Mouse (Mus musculus) neural tube, embryonic 13.5 days (tissue): ENCODE results near the gene Olfr135. TPM values are rescaled to one million over a fixed set of nuclear protein-coding genes. Genes with fewer than 3 reads are reported as not detected.

Source experiments
- ATAC-seq: fragments of 200-750 bp; cut with Nextera tagmentation; 2 replicates; pipeline ENCODE4 v1.8.0; 2017; ENCODE audit warnings: low read depth, mild to moderate bottlenecking, moderate TSS enrichment, moderate library complexity
- H3K27ac ChIP-seq: fragments of 300-500 bp; sonication (generic); replicated peaks from 2 replicates; pipeline ENCODE4 v1.5.1; 2015; ENCODE audit warnings: moderate library complexity, mild to moderate bottlenecking, inconsistent platforms
- H3K27me3 ChIP-seq: fragments of 300-500 bp; sonication (generic); 2 replicates; pipeline ENCODE4 v1.6.1; 2015; ENCODE audit warnings: mild to moderate bottlenecking, inconsistent platforms
- H3K36me3 ChIP-seq: fragments of 300-500 bp; sonication (generic); 2 replicates; pipeline ENCODE4 v1.6.1; 2015; ENCODE audit warnings: mild to moderate bottlenecking, inconsistent platforms
- H3K4me1 ChIP-seq: fragments of 300-500 bp; sonication (generic); replicated peaks from 2 replicates; pipeline ENCODE4 v1.6.1; 2015; ENCODE audit warnings: inconsistent platforms
- H3K4me2 ChIP-seq: fragments of 300-500 bp; sonication (generic); 2 replicates; pipeline ENCODE4 v1.6.1; 2015; ENCODE audit warnings: inconsistent platforms, mild to moderate bottlenecking, moderate library complexity
- H3K4me3 ChIP-seq: fragments of 300-500 bp; sonication (generic); 2 replicates; pipeline ENCODE4 v1.5.1; 2015; ENCODE audit warnings: mild to moderate bottlenecking, inconsistent platforms
- H3K9ac ChIP-seq: fragments of 300-500 bp; sonication (generic); 2 replicates; pipeline ENCODE4 v1.6.1; 2015; ENCODE audit warnings: moderate library complexity, mild to moderate bottlenecking, inconsistent platforms
- H3K9me3 ChIP-seq: fragments of 300-500 bp; sonication (generic); 2 replicates; pipeline ENCODE4 v1.6.1; 2016; ENCODE audit warnings: inconsistent platforms
- WGBS: fragments of 180-500 bp; shearing (Covaris S2); methylation state at CpG from one replicate; pipeline ENCODE4 v1.1.7; 2015; 5-methylcytosine and 5-hydroxymethylcytosine counted together
- polyA plus RNA-seq: library from polyadenylated mRNA; unstranded; fragments of >200 nt; fragmentation: Nextera tagmentation; extraction: Ambion mirVana; gene quantifications from 2 replicates; pipeline ENCODE4 v1.2.1, GENCODE M21; 2015

Olfr135 gene
- polyA plus RNA-seq, result not detected in 2 replicates

DNA sequence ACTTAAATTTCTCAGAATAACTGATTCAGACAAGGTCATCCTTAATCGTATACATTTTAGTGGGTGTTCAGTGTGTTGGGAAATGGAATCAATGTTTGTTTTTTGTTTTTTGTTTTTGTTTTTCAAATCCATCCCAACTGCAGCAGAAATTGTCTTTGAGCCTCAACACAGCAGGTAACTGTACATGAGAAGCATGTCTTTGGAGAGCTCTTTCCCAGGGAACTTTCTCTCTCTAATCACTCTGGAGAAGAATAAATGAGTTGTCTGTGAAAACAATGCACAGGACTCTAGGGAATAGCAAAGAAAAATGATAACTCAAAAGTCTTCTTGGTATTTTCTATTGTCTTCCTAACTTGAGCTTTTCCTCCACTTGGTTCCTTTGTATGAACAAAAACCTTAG lies at the start of gene Olfr135:
Gene Olfr135 (plus strand): TSS at position 301 of the 400 bp plus-strand sequence.
- no peaks in the 10 kb centered on the region for H3K36me3 ChIP-seq
- 92% methylated on average over 1 of the region's 1 CpGs for WGBS
- no peak for ATAC-seq

GRCm38 (mm10) chr17:38171088-38171487 lies 33.0 kb upstream of the Olfr135 start, which contains the start of gene Olfr134:
TSS of gene Olfr134 (plus strand) at chr17:38171388.
- Histone ChIP-seq H3K4me2 (no peak within 1 kb of the TSS), H3K27ac (no peak within 1 kb of the TSS), H3K27me3 (no peaks in the 10 kb centered on the region), H3K36me3 (no peaks in the 10 kb centered on the region), H3K4me3 (no peak within 1 kb of the TSS), H3K9ac (no peak within 1 kb of the TSS), H3K4me1 (no peaks in the 10 kb centered on the region), H3K9me3 (no peaks in the 10 kb centered on the region)
- ATAC-seq, result no peak
- WGBS, result 67% methylated on average over 3 of the region's 3 CpGs

More for the DNA sequence above, at the start of gene Olfr135:
- H3K4me2 ChIP-seq, result no peak within 1 kb of the TSS
- no peaks in the 10 kb centered on the region for H3K4me1 ChIP-seq
- H3K4me3 ChIP-seq, result no peak within 1 kb of the TSS
- H3K27ac ChIP-seq, result no peak within 1 kb of the TSS
- peaks cover 4% of the 10 kb centered on the region; the same call in 1 of the 2 replicates for H3K9me3 ChIP-seq
- no peak within 1 kb of the TSS for H3K9ac ChIP-seq
- no peaks in the 10 kb centered on the region for H3K27me3 ChIP-seq

Other genes with a start within 250 kb of the Olfr135 start
- not detected in 2 replicates for gene Olfr129, start 144.3 kb upstream of the Olfr135 start, polyA plus RNA-seq
- not detected in 2 replicates for gene Olfr130, start 140.4 kb upstream of the Olfr135 start, polyA plus RNA-seq
- gene Olfr131, start 115.6 kb upstream of the Olfr135 start, polyA plus RNA-seq, result not detected in 2 replicates
- gene Olfr132, start 69.8 kb upstream of the Olfr135 start, polyA plus RNA-seq, result not detected in 2 replicates
- not detected in 2 replicates for gene Olfr133, start 59.1 kb upstream of the Olfr135 start, polyA plus RNA-seq
- not detected in 2 replicates for gene Olfr134, start 32.9 kb upstream of the Olfr135 start, polyA plus RNA-seq
- not detected in 2 replicates for gene Olfr138, start 56.7 kb downstream of the Olfr135 start, polyA plus RNA-seq
- gene Olfr137, start 103.2 kb downstream of the Olfr135 start, polyA plus RNA-seq, result not detected in 2 replicates
- gene Olfr136, start 125.5 kb downstream of the Olfr135 start, polyA plus RNA-seq, result not detected in 2 replicates
- not detected in 2 replicates for gene Esp36, start 215.8 kb downstream of the Olfr135 start, polyA plus RNA-seq